Mouse (Mus musculus) kidney, postnatal 10 days (tissue): ENCODE measurements around the gene H2al1d.
"Not testable (repeated sequence)": the region's sequence is repeated elsewhere in the genome, so short reads cannot be mapped to it uniquely, and the experiment has no call there.

ENCODE experiments used
- DNase-seq: peaks from one replicate; pipeline ENCODE4 v3.0.0; 2021; ENCODE audit warnings: mixed read lengths

The H2al1d gene

GRCm38 (mm10) chrX:11308524-11308923 lies at the start of gene H2al1d:
Gene H2al1d (plus strand): TSS chrX:11308824.
- DNase-seq: not testable (repeated sequence)

- peak; percentile 19 for DNase-seq
Observed at GRCm38 (mm10) chrX:11264918-11265317, 43.7 kb upstream of the H2al1d start.

GRCm38 (mm10) chrX:11267791-11268190 lies 40.8 kb upstream of the H2al1d start:
- peak; percentile 66 for DNase-seq

GRCm38 (mm10) chrX:11269074-11269473 lies 39.5 kb upstream of the H2al1d start:
- DNase-seq: no peak

GRCm38 (mm10) chrX:11273190-11273589 lies 35.4 kb upstream of the H2al1d start:
- no peak for DNase-seq

- DNase-seq: peak; percentile 9
Observed at GRCm38 (mm10) chrX:11277083-11277482, 31.5 kb upstream of the H2al1d start.

GRCm38 (mm10) chrX:11280741-11281140 lies 27.9 kb upstream of the H2al1d start:
- no peak for DNase-seq

GRCm38 (mm10) chrX:11288306-11288882 lies 20.2 kb upstream of the H2al1d start:
- peak; percentile 13 for DNase-seq

GRCm38 (mm10) chrX:11289244-11289643 lies 19.4 kb upstream of the H2al1d start:
- no peak for DNase-seq

GRCm38 (mm10) chrX:11298957-11299356 lies 9.7 kb upstream of the H2al1d start, which contains the start of gene H2al1a:
Gene H2al1a (plus strand): TSS chrX:11299257.
- not testable (repeated sequence) for DNase-seq

GRCm38 (mm10) chrX:11302132-11302531 lies 6.5 kb upstream of the H2al1d start, which contains the start of gene H2al1b:
Gene H2al1b (plus strand): TSS chrX:11302432.
- DNase-seq: not testable (repeated sequence)

GRCm38 (mm10) chrX:11305355-11305754 lies 3.3 kb upstream of the H2al1d start, which contains the start of gene H2al1c:
Gene H2al1c (plus strand): TSS chrX:11305655.
- DNase-seq: not testable (repeated sequence)

- DNase-seq: not testable (repeated sequence)
Observed at GRCm38 (mm10) chrX:11311634-11312033, 3.0 kb downstream of the H2al1d start, which contains the start of gene H2al1e. Gene H2al1e (plus strand): TSS chrX:11311934.

GRCm38 (mm10) chrX:11314858-11315257 lies 6.2 kb downstream of the H2al1d start, which contains the start of gene H2al1f:
Gene H2al1f (plus strand): TSS chrX:11315158.
- DNase-seq: not testable (repeated sequence)

GRCm38 (mm10) chrX:11317956-11318355 lies 9.3 kb downstream of the H2al1d start, which contains the start of gene H2al1g:
Gene H2al1g (plus strand): TSS chrX:11318256.
- DNase-seq: not testable (repeated sequence)

GRCm38 (mm10) chrX:11321192-11321591 lies 12.6 kb downstream of the H2al1d start, which contains the start of gene H2al1h:
Gene H2al1h (plus strand): TSS chrX:11321492.
- DNase-seq: not testable (repeated sequence)

- DNase-seq: not testable (repeated sequence)
Observed at GRCm38 (mm10) chrX:11324359-11324758, 15.7 kb downstream of the H2al1d start, which contains the start of gene H2al1i. Gene H2al1i (plus strand): TSS chrX:11324659.

- DNase-seq: not testable (repeated sequence)
Observed at GRCm38 (mm10) chrX:11327522-11327921, 18.9 kb downstream of the H2al1d start, which contains the start of gene H2al1j. Gene H2al1j (plus strand): TSS chrX:11327822.

GRCm38 (mm10) chrX:11345762-11346161 lies 37.1 kb downstream of the H2al1d start:
- no peak for DNase-seq

GRCm38 (mm10) chrX:11346756-11347155 lies 38.1 kb downstream of the H2al1d start:
- DNase-seq: no peak
